Mouse (Mus musculus) ovary, postnatal 14 days (tissue): Measurements from ENCODE around the gene Dnajb11.

Source experiments
- DNase-seq: peaks from one replicate; pipeline ENCODE4 v3.0.0; 2022; ENCODE audit warnings: low spot score

Gene Dnajb11

GRCm38 (mm10) chr16:22857431-22858113 is at the start of gene Dnajb11, which contains the start of gene Tbccd1:
Gene Dnajb11 (plus strand): TSS chr16:22857845.
Gene Tbccd1 (minus strand): TSS chr16:22857669.
- DNase-seq = peak; percentile 97

DNA sequence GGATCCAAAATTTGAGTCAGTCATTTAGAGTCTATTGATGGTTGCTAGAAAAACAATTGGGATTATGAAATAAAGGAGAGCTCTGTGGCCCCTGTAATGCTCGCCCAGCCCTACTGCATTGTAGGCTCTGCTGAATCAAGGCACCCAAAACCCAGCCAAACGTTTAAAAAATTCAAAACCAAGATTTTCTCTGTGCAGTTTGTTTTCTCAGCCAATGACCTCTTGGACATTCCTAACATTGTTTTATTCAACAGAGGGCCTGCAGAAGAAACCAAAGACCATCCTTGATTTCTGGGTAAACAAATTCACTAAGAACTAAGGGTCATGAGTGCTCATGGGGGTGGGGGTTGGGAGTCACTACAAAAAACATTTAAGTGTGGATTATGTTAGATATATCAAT is 46.2 kb upstream of the Dnajb11 start, which contains the start of gene Crygs:
Gene Crygs, minus strand, starts transcription at position 101 of the 400 bp plus-strand sequence.
- DNase-seq = no peak

DNA sequence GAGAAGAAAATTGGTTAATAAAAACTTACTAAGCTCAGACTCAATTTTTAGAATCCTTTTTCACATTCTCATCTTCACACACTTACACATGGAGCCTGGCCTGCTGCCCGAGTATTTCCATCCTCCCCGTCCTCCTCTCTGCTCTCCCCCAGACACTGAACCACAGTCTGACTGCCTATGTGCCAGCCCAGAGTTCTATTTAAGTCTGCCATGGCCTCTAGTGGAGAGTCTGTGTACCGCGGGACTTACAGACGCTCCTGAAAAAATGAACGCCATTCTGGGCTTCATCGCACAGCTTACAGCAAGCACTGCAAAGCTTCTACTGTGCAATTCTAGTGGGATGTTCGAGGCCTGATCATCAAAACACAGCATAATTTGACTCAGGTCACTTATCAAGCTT is 36.9 kb upstream of the Dnajb11 start:
- no peak for DNase-seq

- no peak for DNase-seq
Measured at GRCm38 (mm10) chr16:22832932-22833525, 24.6 kb upstream of the Dnajb11 start.

DNA sequence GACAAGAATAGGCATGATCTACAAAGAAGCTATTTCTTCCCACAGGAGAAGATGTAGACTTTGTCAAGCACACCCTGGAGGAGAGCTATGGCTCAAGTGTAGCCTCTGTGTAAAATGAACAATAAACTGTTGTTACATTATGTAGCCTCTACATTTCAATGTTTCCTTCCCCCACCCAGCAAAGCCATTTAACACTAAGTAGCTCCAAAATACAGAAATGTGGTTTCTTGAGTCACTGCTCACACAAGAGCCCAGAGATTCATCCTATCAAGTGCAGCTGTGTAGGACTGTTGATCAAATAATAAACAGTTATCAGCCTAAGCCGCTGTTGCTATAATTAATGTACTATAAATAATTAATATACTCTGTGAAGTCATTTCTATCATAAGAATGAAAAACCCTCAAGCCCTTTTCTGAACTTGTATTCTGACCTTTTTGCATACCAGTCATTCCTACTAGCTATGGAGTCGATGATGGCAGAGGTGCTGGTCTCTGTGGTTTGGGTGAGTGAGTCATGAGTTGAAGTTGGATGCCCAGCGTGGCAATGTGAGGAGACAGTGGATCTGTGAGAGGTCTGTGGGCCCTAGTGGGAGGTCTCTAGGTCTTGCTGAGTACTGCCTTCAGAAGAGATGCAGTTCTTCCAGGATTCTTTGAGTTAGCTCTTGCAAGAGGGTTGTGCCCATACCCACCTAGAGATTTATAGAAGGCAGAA is 18.3 kb upstream of the Dnajb11 start:
- DNase-seq = no peak

GRCm38 (mm10) chr16:22842871-22843270 is 14.8 kb upstream of the Dnajb11 start:
- DNase-seq = no peak

- peak; percentile 64 for DNase-seq
Measured at GRCm38 (mm10) chr16:22844061-22844801, 13.4 kb upstream of the Dnajb11 start.

- DNase-seq = no peak
Measured at GRCm38 (mm10) chr16:22844834-22845233, 12.8 kb upstream of the Dnajb11 start.

DNA sequence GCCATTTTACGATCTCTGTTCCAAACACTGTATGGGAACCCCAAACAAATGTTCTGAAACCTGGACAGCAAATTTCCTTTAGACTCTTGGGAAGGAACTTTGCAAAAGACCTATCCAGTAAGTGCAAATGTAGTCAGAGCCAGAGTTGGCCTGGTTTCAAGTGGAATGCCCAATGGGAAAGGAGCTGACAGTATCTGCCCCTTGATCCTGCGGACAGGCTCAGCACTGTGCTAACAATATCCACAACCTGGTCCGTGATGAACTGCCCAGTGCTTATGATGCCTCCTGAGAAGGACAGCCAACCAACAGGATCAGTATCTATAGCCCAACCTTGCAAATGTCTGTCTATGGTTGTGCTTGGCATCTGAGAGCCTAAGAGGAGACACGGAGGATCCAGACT is 12.2 kb upstream of the Dnajb11 start:
- no peak for DNase-seq

GRCm38 (mm10) chr16:22847686-22848085 is 10.0 kb upstream of the Dnajb11 start:
- no peak for DNase-seq

DNA sequence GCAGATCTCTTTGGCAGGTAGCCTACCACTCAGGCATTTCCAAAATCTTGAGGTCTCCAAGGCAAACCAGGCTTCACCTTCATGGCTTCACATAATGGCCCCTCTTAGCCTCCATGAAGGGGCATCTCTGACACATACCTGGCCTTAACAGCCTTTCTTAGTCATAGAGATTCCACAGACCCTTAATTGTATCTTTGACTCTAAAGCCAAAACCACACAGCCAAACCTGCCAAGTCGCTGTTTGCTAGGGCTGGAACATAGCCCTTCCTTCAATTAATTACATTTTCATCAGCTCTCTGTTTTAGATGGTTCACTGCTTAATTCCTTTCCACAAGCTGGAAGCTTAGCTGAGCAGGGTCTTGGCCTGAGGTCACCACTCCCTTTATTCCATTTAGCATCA is 9.3 kb upstream of the Dnajb11 start:
- DNase-seq = no peak

- DNase-seq = no peak
Measured at GRCm38 (mm10) chr16:22852709-22853108, 4.9 kb upstream of the Dnajb11 start.

- DNase-seq = no peak
Measured at GRCm38 (mm10) chr16:22856773-22857172, 872 bp upstream of the Dnajb11 start.

GRCm38 (mm10) chr16:22872397-22872796 is 14.8 kb downstream of the Dnajb11 start:
- DNase-seq = no peak

- DNase-seq = no peak
Measured at GRCm38 (mm10) chr16:22873369-22873768, 15.7 kb downstream of the Dnajb11 start.

DNA sequence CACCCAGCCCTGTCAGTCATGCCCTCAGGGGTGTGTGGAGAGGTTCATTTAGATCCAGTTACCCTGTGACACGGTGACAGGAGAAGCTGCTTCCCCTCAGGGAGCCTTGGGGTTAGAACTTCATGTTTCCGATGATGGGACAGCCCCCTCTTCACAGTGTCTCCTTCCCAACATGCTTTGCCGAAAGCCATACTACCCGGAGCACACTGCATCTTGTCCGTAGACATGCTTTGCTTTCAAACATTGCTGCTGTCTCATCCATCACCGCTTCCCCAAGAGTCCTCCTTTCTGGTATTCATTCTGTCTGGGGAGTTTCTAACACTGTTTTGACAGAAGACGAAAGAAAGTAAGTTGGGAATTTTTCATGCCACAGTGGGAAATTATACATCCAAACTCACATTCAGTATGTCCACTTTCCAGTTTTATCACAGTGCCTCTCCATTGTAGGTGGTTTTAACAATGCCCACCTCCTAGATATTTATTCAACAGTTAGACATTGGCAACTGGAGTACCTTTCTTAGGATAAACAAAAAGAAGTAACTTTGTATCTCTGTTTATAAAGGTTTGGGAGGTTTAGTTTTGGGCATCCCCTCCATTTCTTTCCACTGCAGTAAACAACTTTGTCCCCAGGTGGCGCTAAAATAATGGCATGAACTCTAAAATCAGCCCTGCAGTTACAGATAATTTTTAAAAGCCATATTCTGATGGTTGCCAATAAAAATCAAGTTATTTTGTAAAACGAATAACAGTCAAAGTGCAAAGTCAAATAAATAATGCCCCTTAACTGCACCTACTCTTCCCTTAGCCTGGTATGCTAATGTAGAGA is 18.8 kb downstream of the Dnajb11 start:
- peak; percentile 32 for DNase-seq

GRCm38 (mm10) chr16:22877660-22878390 is 20.2 kb downstream of the Dnajb11 start:
- no peak for DNase-seq

DNA sequence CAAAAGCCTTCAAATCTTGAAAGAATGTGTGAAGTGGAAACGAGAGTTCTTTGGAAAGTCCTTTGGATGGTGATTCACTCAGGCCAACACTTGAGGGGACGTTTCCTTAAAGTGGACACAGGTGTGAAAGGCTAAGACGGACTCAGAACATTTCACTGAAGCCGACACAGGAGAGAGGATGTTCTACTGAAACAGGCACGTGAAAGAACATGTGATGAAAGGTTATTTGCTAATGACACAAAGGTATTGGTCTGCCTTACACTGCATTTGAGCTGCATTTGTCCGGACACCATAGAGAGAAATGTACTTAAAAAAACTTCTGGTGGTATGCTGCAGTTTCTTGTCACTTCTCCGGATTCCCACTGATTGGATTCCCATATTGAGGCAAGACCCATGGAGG is 21.1 kb downstream of the Dnajb11 start:
- DNase-seq = no peak

DNA sequence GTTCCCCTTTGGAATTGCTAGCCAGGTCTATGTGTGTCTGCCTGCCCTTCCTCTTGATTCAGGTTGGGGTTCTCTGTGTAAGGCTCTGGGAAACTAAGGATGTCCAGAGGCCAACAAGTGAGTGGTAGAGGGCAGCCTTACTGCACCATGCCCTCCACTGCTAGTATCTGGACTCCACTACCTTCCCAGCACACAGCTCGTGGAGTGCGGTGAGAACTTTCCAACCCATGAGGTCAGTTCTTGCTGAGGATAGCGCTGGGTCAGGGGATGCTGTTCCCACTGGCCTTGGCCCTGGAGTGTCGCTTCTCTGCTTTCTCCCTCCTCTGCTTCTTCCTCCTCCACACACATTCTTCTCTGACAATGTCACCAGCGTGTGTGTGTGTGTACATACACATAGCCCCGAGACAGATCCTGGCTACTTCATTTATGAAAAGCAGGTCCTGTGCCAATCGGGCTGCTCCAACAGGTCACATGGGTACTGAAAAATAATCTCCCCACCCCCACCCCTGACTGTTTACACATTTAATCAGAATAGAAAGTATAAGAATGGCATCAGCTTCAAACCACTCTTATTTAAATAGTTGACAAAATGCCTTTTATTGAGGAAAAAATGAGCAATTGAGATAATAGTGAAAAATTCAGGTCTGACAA is 22.4 kb downstream of the Dnajb11 start:
- no peak for DNase-seq

DNA sequence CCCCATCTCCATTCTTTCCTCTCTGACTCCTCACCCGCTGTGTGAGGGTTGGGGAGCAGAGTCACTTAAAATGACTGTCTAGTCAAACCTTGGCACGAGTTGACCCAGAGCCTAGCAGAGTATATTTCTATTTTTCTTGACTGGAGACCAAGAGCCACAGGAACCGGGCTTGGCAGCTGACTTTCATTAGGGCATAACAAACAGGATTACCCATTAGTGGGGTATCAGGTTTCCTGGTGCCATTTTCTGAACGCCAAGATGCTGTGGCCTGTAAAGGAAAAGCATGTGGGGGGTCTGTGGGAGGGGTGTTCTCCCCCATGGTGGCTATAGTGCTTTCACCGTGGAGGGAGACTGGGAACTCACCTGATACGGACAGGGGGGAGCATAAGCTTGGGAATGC is 23.3 kb downstream of the Dnajb11 start:
- no peak for DNase-seq
